Mouse (Mus musculus) yolk sac, embryonic 10.5 days (tissue): ENCODE data around the gene Mill1.
"Not testable (repeated sequence)": the region's sequence is repeated elsewhere in the genome, so short reads cannot be mapped to it uniquely, and the experiment has no call there.

ENCODE experiments used
- DNase-seq: peaks from one replicate; pipeline ENCODE4 v3.0.0-alpha.2; 2017; ENCODE audit warnings: low spot score

Gene Mill1

DNA sequence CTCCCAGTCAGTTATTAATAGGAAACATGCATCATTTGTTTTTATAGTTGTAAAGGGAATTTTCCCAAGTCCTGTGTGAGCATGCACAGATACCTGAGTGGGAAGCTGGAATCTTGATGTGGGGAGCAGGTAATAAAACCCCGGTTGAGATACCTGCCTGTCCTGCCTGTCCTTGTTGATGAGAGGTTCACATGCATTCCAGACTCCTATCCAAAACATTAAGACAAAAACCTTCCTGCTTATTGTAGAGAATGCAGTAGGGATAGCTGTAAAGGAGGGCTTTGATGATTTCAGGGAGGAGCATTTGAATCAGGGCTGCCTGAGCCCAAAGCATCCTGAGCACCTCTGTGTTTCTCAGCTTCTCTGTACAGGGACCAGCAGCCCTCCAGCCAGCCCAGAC is at the start of gene Mill1:
Gene Mill1, plus strand, starts transcription at position 301 of the 400 bp plus-strand sequence.
- no peak for DNase-seq

DNA sequence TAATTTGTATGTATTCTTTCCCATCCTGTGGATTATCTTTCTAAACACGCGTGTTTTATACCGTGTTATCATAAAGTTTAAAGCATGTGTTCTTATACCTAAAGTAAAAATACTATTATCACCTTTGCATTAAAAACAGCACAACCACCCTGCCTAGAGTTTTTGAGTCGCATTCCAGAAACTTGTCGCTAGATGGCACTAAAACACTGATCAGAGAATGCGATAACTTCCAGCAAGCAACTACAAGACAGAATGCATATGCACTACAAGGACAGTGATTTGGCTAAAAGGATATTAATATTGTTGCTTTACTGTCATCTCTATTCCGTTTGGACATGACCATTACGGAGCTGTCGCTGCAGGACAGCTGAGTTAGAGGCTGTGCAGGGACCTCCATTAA is 34.2 kb upstream of the Mill1 start:
- peak; percentile 9 for DNase-seq

DNA sequence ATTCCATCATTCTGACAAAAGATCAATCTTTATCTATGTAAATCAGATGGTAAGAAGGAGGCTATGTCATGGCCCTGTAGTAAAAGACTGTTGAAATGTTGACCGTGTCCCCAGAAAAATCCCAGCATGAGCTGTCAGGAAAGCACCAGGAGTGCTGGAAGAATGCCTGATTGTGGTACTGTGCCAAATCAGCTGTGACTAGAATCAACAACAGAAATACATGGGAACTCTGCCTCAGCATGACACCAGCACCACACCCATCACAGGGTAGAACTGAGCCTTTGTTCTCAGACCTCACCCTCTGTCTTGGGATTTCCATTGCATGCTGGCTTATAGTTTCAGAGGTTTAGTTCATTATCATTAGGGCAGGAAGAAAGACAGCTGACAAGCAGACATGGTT is 30.4 kb upstream of the Mill1 start:
- DNase-seq: no peak

DNA sequence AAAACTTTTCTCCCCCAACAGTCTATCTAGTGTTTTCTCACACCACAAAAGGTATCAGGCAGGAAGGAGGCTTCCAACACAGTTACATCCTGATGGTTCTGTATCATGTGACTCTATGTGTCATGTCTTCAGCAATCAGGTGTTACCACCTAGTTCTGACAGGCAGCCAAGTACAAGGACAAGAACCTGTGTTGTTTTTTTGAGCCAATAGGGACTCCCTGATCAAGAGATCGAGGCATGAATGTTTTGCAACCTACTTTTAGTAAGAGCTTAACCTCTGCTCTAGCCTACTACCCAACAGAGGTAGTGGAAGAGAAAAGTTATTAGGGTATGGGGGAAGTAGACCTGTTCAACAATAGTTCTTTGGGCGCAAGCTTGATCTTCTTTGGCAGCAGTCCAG is 6.6 kb upstream of the Mill1 start:
- no peak for DNase-seq

DNA sequence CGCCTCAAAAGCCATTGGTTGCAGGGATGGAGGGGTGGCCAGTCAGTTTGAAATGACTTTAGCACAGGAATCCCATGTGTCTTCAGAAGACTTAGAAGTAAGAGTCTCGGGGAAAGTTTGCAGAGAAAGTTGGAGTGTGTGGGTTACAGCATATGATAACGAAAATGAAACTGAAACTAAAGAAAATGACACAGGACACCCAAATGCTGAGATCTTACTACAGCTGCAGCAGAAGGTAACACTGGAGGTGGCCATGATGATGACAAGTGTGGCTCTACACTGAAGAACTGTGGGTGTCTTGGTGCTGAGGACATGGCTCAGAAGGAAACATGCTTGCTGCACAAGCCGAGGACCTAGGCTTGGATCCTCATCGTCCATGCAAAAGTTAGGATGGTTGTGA is 3.9 kb upstream of the Mill1 start:
- no peak for DNase-seq

DNA sequence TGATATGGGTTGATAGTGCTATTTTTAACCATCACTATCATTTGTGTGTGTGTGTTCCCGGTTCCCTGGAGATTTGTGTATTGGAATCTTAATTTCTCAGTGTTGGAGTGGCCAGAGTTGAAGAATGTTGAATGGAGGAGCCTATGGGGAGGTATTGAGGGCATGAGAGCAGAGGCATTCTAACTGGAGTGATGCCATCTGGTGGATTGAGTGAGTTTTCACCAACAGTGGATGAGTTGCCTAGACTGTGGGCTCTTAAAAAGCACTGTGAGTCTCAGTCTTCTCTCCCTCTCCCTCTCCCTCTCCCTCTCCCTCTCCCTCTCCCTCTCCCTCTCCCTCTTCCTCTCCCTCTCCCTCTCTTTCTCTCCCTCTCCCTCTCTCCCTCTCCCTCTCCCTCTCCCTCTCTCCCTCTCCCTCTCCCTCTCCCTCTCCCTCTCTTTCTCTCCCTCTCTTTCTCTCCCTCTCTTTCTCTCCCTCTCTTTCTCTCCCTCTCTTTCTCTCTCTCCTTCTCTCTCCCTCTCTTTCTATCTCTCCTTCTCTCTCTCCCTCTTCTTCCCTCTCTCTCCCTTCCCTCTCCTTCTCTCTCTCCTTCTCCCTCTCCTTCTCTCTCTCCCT is 1.1 kb upstream of the Mill1 start:
- not testable (repeated sequence) for DNase-seq

DNA sequence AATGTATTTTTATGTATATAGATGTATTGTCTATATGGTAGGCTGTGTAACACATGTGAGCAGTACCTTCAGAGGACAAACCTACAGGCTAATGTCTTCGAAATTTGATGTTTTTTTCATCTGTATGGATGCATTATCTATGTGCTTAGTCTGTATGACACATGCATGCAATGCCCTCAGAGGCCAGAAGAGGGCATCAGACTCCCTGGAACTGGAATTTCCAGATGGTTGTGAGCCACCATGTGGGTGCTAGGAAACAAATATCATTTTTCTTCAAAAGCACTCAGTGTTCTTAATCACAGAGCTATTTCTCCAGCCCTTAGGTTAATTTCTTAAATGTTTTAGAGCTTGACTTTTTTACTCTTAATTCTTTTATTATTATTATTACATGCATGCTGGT is 15.1 kb downstream of the Mill1 start:
- DNase-seq: no peak

DNA sequence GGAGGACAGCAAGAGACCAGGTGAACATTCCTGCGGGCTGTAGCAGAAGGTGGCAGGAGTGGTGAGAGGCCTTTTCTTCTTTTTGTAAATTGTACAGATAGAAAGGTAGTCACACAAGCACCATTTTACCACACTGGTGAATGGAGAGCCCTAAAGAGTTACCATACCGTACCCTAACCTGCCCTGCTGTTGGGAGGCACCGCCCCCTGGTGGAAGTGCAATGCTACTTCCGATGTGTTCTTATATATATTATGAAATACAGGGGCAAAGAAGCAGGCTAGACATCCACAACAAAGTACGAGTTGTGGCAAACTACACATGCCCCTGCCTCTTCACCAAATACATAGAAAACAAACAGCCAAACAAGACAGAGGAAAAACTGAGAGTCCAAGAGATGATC is 19.9 kb downstream of the Mill1 start:
- no peak for DNase-seq
